Mouse (Mus musculus): Measurements from ENCODE around the gene Ric8b. TPM values are rescaled to one million over a fixed set of nuclear protein-coding genes. Genes with fewer than 3 reads are reported as not detected.

Gene Ric8b
- polyA plus RNA-seq, 1 experiment: 22.0 TPM

- TF ChIP-seq POLR2A (IDR thresholded peaks at IDR 0.05; ENCODE audit: low read depth, low read length): no peak
- TF ChIP-seq CTCF (IDR thresholded peaks at IDR 0.05; ENCODE audit: borderline replicate concordance, insufficient read depth, low read length): no peak
- Histone ChIP-seq H3K4me3 (ENCODE audit: insufficient read depth, low read length) (no peak overlapping the region), H3K4me1 (ENCODE audit: control insufficient read depth, insufficient read depth, low read length) (0 out of 2 replicates have a peak, but pooled peaks cover 3% of the 10 kb centered on the region), H3K27ac (ENCODE audit: insufficient read depth, low read length) (no peak overlapping the region)
Observed at GRCm38 (mm10) chr10:84954236-84954635, 36.8 kb downstream of the Ric8b start.

- Histone ChIP-seq H3K27ac (ENCODE audit: insufficient read depth, low read length) (no peak overlapping the region), H3K4me1 (ENCODE audit: control insufficient read depth, insufficient read depth, low read length) (no peaks in the 10 kb centered on the region), H3K4me3 (ENCODE audit: insufficient read depth, low read length) (no peak overlapping the region)
- no peak for TF ChIP-seq CTCF (IDR thresholded peaks at IDR 0.05; ENCODE audit: borderline replicate concordance, insufficient read depth, low read length)
- TF ChIP-seq POLR2A (IDR thresholded peaks at IDR 0.05; ENCODE audit: low read depth, low read length): no peak
Observed at GRCm38 (mm10) chr10:84956173-84956572, 38.8 kb downstream of the Ric8b start.

- H3K4me1 ChIP-seq (ENCODE audit: control insufficient read depth, insufficient read depth, low read length): no peaks in the 10 kb centered on the region
- TF ChIP-seq POLR2A (IDR thresholded peaks at IDR 0.05; ENCODE audit: low read depth, low read length) (no peak), CTCF (IDR thresholded peaks at IDR 0.05; ENCODE audit: borderline replicate concordance, insufficient read depth, low read length) (no peak)
- H3K4me3 ChIP-seq (ENCODE audit: insufficient read depth, low read length): no peak overlapping the region
- H3K27ac ChIP-seq (ENCODE audit: insufficient read depth, low read length): no peak overlapping the region
Observed at GRCm38 (mm10) chr10:84958597-84958996, 41.2 kb downstream of the Ric8b start.

GRCm38 (mm10) chr10:84960380-84960930 is 43.0 kb downstream of the Ric8b start:
- Histone ChIP-seq H3K4me3 (ENCODE audit: insufficient read depth, low read length) (no peak overlapping the region), H3K27ac (ENCODE audit: insufficient read depth, low read length) (no peak overlapping the region), H3K4me1 (ENCODE audit: control insufficient read depth, insufficient read depth, low read length) (no peaks in the 10 kb centered on the region)
- TF ChIP-seq POLR2A (IDR thresholded peaks at IDR 0.05; ENCODE audit: low read depth, low read length) (no peak), CTCF (IDR thresholded peaks at IDR 0.05; ENCODE audit: borderline replicate concordance, insufficient read depth, low read length) (no peak)

DNA sequence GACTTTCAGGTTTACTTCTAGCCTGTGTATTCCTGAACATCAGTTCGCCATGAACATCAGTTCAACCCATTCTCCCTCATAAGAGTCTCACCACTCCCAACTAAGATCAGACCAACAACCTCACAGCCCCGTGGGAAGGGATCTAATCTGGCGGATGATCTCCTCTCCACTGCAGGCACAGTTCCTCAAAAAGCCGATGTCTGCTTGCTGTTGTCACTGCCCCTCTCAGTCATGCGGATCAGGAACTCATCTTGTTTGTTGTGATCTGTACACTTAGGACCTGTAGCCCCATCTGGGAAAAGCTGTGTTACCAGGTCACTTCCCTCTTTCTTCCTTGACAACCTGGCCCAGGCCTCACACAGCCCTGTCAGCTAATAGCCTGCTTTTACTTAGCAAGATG is 45.7 kb downstream of the Ric8b start:
- H3K4me3 ChIP-seq (ENCODE audit: insufficient read depth, low read length): no peak overlapping the region
- no peaks in the 10 kb centered on the region; the same call in 1 of the 2 replicates for H3K4me1 ChIP-seq (ENCODE audit: control insufficient read depth, insufficient read depth, low read length)
- no peak overlapping the region for H3K27ac ChIP-seq (ENCODE audit: insufficient read depth, low read length)
- TF ChIP-seq CTCF (IDR thresholded peaks at IDR 0.05; ENCODE audit: borderline replicate concordance, insufficient read depth, low read length) (no peak), POLR2A (IDR thresholded peaks at IDR 0.05; ENCODE audit: low read depth, low read length) (no peak)

DNA sequence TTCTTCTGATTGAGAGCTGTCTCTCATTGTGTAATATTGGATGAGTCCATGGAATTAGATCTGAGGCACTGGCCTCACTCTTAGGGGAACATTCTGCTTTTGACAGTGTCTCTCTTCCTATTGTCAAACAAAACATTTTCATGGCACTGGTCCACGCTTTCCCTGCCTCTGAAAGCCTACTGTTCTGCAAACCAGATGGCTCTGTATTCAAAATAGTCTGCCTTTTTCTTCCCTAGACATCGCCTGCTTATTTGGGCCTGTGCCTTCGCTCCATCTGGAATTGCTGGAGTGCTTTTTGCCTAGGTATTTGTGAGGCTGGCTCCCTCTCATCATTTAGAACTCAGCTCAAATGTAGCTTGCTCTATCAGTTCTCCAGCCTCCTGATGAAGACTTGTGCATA is 46.3 kb downstream of the Ric8b start:
- Histone ChIP-seq H3K4me1 (ENCODE audit: control insufficient read depth, insufficient read depth, low read length) (no peaks in the 10 kb centered on the region; the same call in 1 of the 2 replicates), H3K27ac (ENCODE audit: insufficient read depth, low read length) (no peak overlapping the region), H3K4me3 (ENCODE audit: insufficient read depth, low read length) (no peak overlapping the region)
- TF ChIP-seq CTCF (IDR thresholded peaks at IDR 0.05; ENCODE audit: borderline replicate concordance, insufficient read depth, low read length): no peak
- no peak for TF ChIP-seq POLR2A (IDR thresholded peaks at IDR 0.05; ENCODE audit: low read depth, low read length)

GRCm38 (mm10) chr10:84966542-84966941 is 49.1 kb downstream of the Ric8b start:
- Histone ChIP-seq H3K4me3 (ENCODE audit: insufficient read depth, low read length) (no peak overlapping the region), H3K27ac (ENCODE audit: insufficient read depth, low read length) (no peak overlapping the region), H3K4me1 (ENCODE audit: control insufficient read depth, insufficient read depth, low read length) (no peaks in the 10 kb centered on the region; the same call in 1 of the 2 replicates)
- no peak for TF ChIP-seq POLR2A (IDR thresholded peaks at IDR 0.05; ENCODE audit: low read depth, low read length)
- no peak for TF ChIP-seq CTCF (IDR thresholded peaks at IDR 0.05; ENCODE audit: borderline replicate concordance, insufficient read depth, low read length)

- no peak overlapping the region for H3K4me3 ChIP-seq (ENCODE audit: insufficient read depth, low read length)
- H3K4me1 ChIP-seq (ENCODE audit: control insufficient read depth, insufficient read depth, low read length): no peaks in the 10 kb centered on the region; the same call in 1 of the 2 replicates
- TF ChIP-seq POLR2A (IDR thresholded peaks at IDR 0.05; ENCODE audit: low read depth, low read length) (no peak), CTCF (IDR thresholded peaks at IDR 0.05; ENCODE audit: borderline replicate concordance, insufficient read depth, low read length) (no peak)
- no peak overlapping the region for H3K27ac ChIP-seq (ENCODE audit: insufficient read depth, low read length)
Observed at GRCm38 (mm10) chr10:84967645-84968044, 50.2 kb downstream of the Ric8b start.

GRCm38 (mm10) chr10:84968852-84969704 is 51.7 kb downstream of the Ric8b start:
- Histone ChIP-seq H3K4me1 (ENCODE audit: control insufficient read depth, insufficient read depth, low read length) (no peaks in the 10 kb centered on the region; the same call in 1 of the 2 replicates), H3K4me3 (ENCODE audit: insufficient read depth, low read length) (no peak overlapping the region), H3K27ac (ENCODE audit: insufficient read depth, low read length) (no peak overlapping the region)
- no peak for TF ChIP-seq CTCF (IDR thresholded peaks at IDR 0.05; ENCODE audit: borderline replicate concordance, insufficient read depth, low read length)
- no peak for TF ChIP-seq POLR2A (IDR thresholded peaks at IDR 0.05; ENCODE audit: low read depth, low read length)

- TF ChIP-seq CTCF (IDR thresholded peaks at IDR 0.05; ENCODE audit: borderline replicate concordance, insufficient read depth, low read length) (no peak), POLR2A (IDR thresholded peaks at IDR 0.05; ENCODE audit: low read depth, low read length) (no peak)
- no peak overlapping the region for H3K27ac ChIP-seq (ENCODE audit: insufficient read depth, low read length)
- no peak overlapping the region for H3K4me3 ChIP-seq (ENCODE audit: insufficient read depth, low read length)
- no peaks in the 10 kb centered on the region for H3K4me1 ChIP-seq (ENCODE audit: control insufficient read depth, insufficient read depth, low read length)
Observed at GRCm38 (mm10) chr10:84975264-84975663, 57.8 kb downstream of the Ric8b start.
